Mouse (Mus musculus) liver, adult 2 months (tissue): Measurements from ENCODE around the gene Vps8. TPM values are rescaled to one million over a fixed set of nuclear protein-coding genes. Genes with fewer than 3 reads are reported as not detected.

Source experiments
- DNase-seq: peaks from one replicate; pipeline ENCODE4 v3.0.0-alpha.2; 2011; ENCODE audit warnings: low read depth, low spot score; ENCODE audit errors: extremely low read depth
- H3K27ac ChIP-seq: fragments of 200-500 bp; replicated peaks from 2 replicates; pipeline ENCODE4 v1.5.1; 2012; ENCODE audit warnings: low read depth, mild to moderate bottlenecking, control low read depth, inconsistent platforms, low read length; ENCODE audit not compliant: insufficient read depth
- H3K27me3 ChIP-seq: fragments of 200-500 bp; 2 replicates; pipeline ENCODE4 v1.6.1; 2012; ENCODE audit warnings: mild to moderate bottlenecking, moderate library complexity, low read length, inconsistent platforms; ENCODE audit not compliant: control insufficient read depth, insufficient read depth
- H3K36me3 ChIP-seq: fragments of 200-500 bp; 2 replicates; pipeline ENCODE4 v1.6.1; 2012; ENCODE audit warnings: low read length, inconsistent platforms; ENCODE audit not compliant: control insufficient read depth, insufficient read depth
- H3K4me1 ChIP-seq: fragments of 200-500 bp; 2 replicates; pipeline ENCODE4 v1.6.1; 2011; ENCODE audit warnings: low read length; ENCODE audit not compliant: control insufficient read depth, insufficient read depth
- H3K4me3 ChIP-seq: fragments of 200-500 bp; 2 replicates; pipeline ENCODE4 v1.5.1; 2011; ENCODE audit warnings: low read depth, mild to moderate bottlenecking, control low read depth, low read length, moderate library complexity; ENCODE audit not compliant: insufficient read depth
- H3K79me2 ChIP-seq: fragments of 200-500 bp; 2 replicates; pipeline ENCODE4 v1.6.1; 2012; ENCODE audit warnings: inconsistent platforms, mild to moderate bottlenecking, low read length, moderate library complexity; ENCODE audit not compliant: control insufficient read depth, insufficient read depth
- H3K9ac ChIP-seq: fragments of 200-500 bp; 2 replicates; pipeline ENCODE4 v1.6.1; 2012; ENCODE audit warnings: low read depth, mild to moderate bottlenecking, control low read depth, inconsistent platforms, low read length
- CTCF ChIP-seq: fragments of 200-500 bp; IDR thresholded peaks from 2 replicates; pipeline ENCODE4 v1.5.1; 2011; ENCODE audit warnings: low read depth, low read length, control low read depth
- POLR2A ChIP-seq: fragments of 200-500 bp; IDR thresholded peaks from 2 replicates; pipeline ENCODE4 v1.6.1; 2011; ENCODE audit warnings: low read length, control low read depth; ENCODE audit not compliant: insufficient read depth; ENCODE audit errors: extremely low read depth
- WGBS: fragments of 180-500 bp; shearing (Covaris S2); methylation state at CpG from one replicate; pipeline ENCODE4 v1.1.7; 2018; 5-methylcytosine and 5-hydroxymethylcytosine counted together
- polyA plus RNA-seq: library from polyadenylated mRNA; depleted of rRNA; stranded (reverse); fragments of >200 nt; gene quantifications from 2 replicates; pipeline ENCODE4 v1.2.3, GENCODE M21; 2012
- total RNA-seq: library from RNA; depleted of rRNA; stranded (reverse); fragments of >200 nt; gene quantifications from 2 replicates; pipeline ENCODE4 v1.2.3, GENCODE M21; 2014

Gene Vps8
- total and polyA plus RNA-seq, 2 experiments, result 5.4 to 6.8 TPM

- Histone ChIP-seq H3K27me3 (no peaks in the 10 kb centered on the region), H3K27ac (no peak overlapping the region), H3K9ac (no peak overlapping the region), H3K4me1 (peaks cover 3% of the 10 kb centered on the region; the same call in 1 of the 2 replicates), H3K79me2 (no peaks in the 10 kb centered on the region), H3K4me3 (no peak overlapping the region), H3K36me3 (no peaks in the 10 kb centered on the region)
- 87% methylated on average over 15 of the region's 15 CpGs for WGBS
- TF ChIP-seq CTCF, result no peak
- no peak for TF ChIP-seq POLR2A
- DNase-seq, result no peak
Observed at GRCm38 (mm10) chr16:21653151-21653550, 230.2 kb downstream of the Vps8 start.

- Histone ChIP-seq H3K9ac (no peak overlapping the region), H3K4me1 (peaks cover 3% of the 10 kb centered on the region; the same call in 1 of the 2 replicates), H3K4me3 (no peak overlapping the region), H3K27ac (no peak overlapping the region), H3K36me3 (no peaks in the 10 kb centered on the region), H3K79me2 (no peaks in the 10 kb centered on the region), H3K27me3 (no peaks in the 10 kb centered on the region)
- no peak for DNase-seq
- TF ChIP-seq POLR2A, result no peak
- TF ChIP-seq CTCF, result no peak
- 90% methylated on average over 5 of the region's 5 CpGs for WGBS
Observed at GRCm38 (mm10) chr16:21654384-21654783, 231.5 kb downstream of the Vps8 start.

- Histone ChIP-seq H3K4me3 (no peak overlapping the region), H3K9ac (no peak overlapping the region), H3K79me2 (no peaks in the 10 kb centered on the region), H3K27me3 (no peaks in the 10 kb centered on the region), H3K4me1 (peaks cover 3% of the 10 kb centered on the region; the same call in 1 of the 2 replicates), H3K36me3 (no peaks in the 10 kb centered on the region), H3K27ac (no peak overlapping the region)
- DNase-seq, result no peak
- TF ChIP-seq POLR2A (no peak), CTCF (no peak)
- WGBS, result 61% methylated on average over 6 of the region's 6 CpGs
Observed at GRCm38 (mm10) chr16:21655291-21655690, 232.4 kb downstream of the Vps8 start.

- TF ChIP-seq POLR2A (no peak), CTCF (no peak)
- DNase-seq, result no peak
- 93% methylated on average over 9 of the region's 9 CpGs for WGBS
Observed at GRCm38 (mm10) chr16:21655961-21656360, 233.0 kb downstream of the Vps8 start.

GRCm38 (mm10) chr16:21664633-21665363, 241.9 kb downstream of the Vps8 start:
- H3K36me3 ChIP-seq, result no peaks in the 10 kb centered on the region
- no peaks in the 10 kb centered on the region; the same call in 1 of the 2 replicates for H3K79me2 ChIP-seq
- no peak overlapping the region for H3K4me3 ChIP-seq
- WGBS, result 78% methylated on average over 18 of the region's 18 CpGs
- H3K27ac ChIP-seq, result no peak overlapping the region
- no peaks in the 10 kb centered on the region; the same call in 1 of the 2 replicates for H3K4me1 ChIP-seq
- no peaks in the 10 kb centered on the region for H3K27me3 ChIP-seq
- H3K9ac ChIP-seq, result no peak overlapping the region
- DNase-seq, result no peak
- no peak for TF ChIP-seq POLR2A
- TF ChIP-seq CTCF, result no peak

More at GRCm38 (mm10) chr16:21655961-21656360, 233.0 kb downstream of the Vps8 start:
- no peaks in the 10 kb centered on the region for H3K27me3 ChIP-seq
- no peak overlapping the region for H3K9ac ChIP-seq
- H3K4me1 ChIP-seq, result peaks cover 3% of the 10 kb centered on the region; the same call in 1 of the 2 replicates
- no peak overlapping the region for H3K4me3 ChIP-seq
- H3K27ac ChIP-seq, result no peak overlapping the region
- no peaks in the 10 kb centered on the region for H3K79me2 ChIP-seq
- no peaks in the 10 kb centered on the region for H3K36me3 ChIP-seq

GRCm38 (mm10) chr16:21665423-21665986, 242.6 kb downstream of the Vps8 start:
- no peaks in the 10 kb centered on the region; the same call in 1 of the 2 replicates for H3K79me2 ChIP-seq
- H3K27ac ChIP-seq, result no peak overlapping the region
- no peaks in the 10 kb centered on the region; the same call in 1 of the 2 replicates for H3K4me1 ChIP-seq
- 66% methylated on average over 4 of the region's 4 CpGs for WGBS
- no peak overlapping the region for H3K4me3 ChIP-seq
- no peak for DNase-seq
- H3K27me3 ChIP-seq, result no peaks in the 10 kb centered on the region
- no peak overlapping the region for H3K9ac ChIP-seq
- TF ChIP-seq POLR2A (no peak), CTCF (no peak)
- H3K36me3 ChIP-seq, result no peaks in the 10 kb centered on the region
